Mouse (Mus musculus) spleen, postnatal 14 days (tissue): Measurements from ENCODE around the gene Olfr1417.
"Not testable (repeated sequence)": the region's sequence is repeated elsewhere in the genome, so short reads cannot be mapped to it uniquely, and the experiment has no call there.

Experiments used
- DNase-seq, 2 experiments: peaks; one replicate each; pipeline ENCODE4 v3.0.0; 2021 to 2022; ENCODE audit warnings: low spot score in 2 of 2

The Olfr1417 gene

DNA sequence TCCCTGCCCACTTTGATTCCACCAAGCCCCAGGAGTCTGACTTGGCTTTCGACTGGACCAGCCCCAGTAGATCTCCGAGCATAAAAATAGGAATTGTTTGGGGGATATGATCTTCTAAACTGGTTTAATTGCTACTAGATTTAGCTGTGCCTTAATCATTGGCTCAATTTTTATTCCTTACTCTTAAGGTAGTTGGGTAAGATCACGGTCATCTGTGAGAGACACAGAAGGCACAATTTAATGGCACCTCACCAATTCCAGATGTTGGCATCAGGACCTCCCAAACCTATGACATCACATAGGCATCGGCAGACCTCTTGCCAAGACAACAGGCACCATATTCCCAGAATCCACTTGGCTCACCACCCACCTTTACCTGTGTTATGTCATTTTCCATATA, at the start of gene Olfr1417:
Olfr1417 (minus strand) TSS at position 101 of the 400 bp plus-strand sequence.
- DNase-seq, result no peak

DNA sequence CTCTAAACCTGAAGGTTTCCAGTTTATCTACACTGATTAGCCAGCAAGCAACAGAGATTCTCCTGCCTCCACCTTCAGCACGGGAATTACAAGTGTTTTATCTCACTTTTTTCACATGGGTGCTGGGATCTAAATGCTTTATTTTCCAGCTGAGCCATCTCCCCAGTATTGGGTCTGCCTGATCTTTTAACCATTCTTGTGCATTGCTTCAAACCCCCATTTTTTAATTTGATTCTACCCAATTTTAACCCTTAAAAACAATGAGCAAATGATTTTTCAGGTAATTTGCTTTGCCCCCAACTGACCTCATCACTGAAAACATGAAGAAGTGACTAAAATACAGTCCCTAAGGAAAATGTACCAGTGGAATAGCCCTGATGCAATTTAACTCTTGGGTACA, 47.2 kb upstream of the Olfr1417 start, which contains the start of gene Olfr1420:
Olfr1420 (plus strand) TSS at position 301 of the 400 bp plus-strand sequence.
- no peak for DNase-seq

DNA sequence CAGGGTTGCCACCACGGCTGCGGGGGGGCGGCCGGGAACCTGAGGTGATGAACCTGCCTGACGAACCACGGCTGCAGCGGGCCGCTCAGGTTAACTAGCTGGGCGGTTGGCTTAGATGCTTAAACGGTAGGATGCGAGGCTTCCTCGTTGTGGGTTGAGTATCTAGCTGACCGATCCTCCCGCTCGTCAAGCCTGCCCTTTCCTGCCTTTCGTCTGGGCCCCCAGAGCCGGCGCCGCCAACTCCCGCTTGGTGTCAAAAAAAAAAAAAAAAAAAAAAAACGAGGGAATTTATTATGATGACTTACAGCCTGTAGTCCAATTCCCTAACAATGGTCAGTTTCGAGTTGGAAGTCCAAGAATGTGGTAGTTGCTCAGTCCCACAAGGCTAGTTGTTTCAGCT, 39.4 kb upstream of the Olfr1417 start:
- not testable (repeated sequence) for DNase-seq

DNA sequence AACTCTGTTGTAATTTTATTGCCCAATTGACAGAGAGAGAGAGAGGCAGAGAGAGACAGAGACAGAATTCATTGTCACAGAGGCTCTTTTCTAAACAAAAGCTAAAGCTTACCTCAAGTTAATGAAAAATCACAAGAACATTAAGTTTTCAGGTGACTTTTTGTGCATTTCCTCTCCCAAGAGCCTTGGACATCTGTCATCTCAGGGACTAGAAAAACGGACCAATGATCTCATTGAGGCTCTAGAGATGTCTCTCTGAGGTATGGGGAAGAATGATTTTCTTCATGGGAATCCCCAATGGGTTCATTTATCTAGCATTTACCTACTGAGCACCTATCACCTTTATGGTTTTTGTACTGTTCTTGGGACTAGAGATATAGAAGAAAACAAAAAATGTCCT, 36.0 kb upstream of the Olfr1417 start, which contains the start of gene Olfr1419:
Olfr1419 (minus strand) TSS at position 101 of the 400 bp plus-strand sequence.
- no peak for DNase-seq

DNA sequence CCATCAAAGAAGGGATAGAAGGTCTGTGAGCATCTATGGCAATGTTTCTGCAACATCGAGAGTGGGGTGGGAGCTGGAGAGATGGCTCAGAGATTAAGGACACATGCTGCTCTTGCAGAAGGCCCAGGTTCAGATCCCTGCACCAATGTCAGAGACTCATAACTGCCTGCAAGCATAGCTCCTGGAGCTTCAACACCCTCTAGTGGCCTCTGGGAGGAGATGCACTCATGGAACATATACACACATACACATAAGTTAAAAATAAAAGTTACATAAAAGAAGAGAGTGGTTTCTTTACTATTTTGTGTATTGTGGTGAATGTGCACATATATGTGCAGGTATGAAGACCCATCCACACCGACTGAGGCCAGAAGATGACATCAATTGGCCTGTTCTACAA, 28.8 kb upstream of the Olfr1417 start:
- no peak for DNase-seq

DNA sequence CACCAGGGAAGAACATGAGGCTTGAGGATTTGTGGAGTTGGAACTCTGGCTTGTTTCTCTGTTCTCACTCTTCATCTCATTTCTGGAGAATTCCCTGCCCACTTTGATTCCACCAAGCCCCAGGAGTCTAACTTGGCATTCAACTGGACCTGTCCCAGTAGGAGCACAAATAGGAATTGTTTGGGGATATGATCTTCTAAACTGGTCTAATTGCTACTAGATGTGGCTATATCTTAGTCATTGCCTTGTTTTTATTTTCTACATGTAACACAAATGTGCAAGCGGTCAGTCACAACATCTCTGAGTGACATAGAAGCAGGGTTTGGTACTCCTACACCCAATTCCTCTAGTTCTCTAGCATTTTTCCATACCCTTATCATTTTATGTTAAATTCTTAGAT, 21.9 kb upstream of the Olfr1417 start, which contains the start of gene Olfr1418:
Olfr1418 (minus strand) TSS at position 101 of the 400 bp plus-strand sequence.
- no peak for DNase-seq

DNA sequence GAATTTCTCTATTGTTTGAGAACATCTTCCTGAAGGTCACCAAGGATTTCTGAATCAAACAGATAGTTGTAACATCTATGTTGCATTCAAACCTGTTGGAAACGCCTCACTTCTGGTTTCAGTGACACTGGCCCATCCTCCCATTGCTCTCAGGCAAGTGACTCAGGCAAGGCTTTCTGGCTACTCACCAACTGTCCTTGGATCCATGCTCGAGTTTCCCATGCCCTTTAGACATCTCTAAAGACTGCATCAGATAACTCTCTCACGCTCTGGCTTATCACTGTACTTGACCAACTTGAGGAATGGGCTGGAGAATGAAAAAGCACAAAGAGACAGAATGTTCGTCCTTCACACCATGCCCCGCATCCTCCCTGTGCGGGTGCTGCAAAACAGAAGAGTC, 17.5 kb upstream of the Olfr1417 start:
- DNase-seq, result no peak

DNA sequence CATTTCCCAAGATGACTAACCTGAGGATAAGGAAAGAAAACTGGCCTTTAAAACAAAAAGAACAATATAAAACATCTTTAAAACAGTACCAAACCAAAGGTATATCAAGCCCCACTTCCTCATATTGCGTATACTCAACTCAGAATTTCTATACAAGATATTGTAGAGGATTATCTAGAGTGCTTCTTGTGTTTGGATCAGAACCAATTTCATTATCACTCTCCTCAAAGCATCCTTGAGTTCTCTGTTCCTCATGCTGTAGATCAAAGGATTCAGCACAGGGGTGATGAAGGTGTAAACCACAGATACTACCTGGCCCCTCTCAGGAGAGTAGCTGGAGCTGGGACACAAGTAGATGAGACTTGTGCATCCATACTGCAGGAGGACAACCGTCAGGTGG, 15.8 kb upstream of the Olfr1417 start:
- DNase-seq, result no peak

DNA sequence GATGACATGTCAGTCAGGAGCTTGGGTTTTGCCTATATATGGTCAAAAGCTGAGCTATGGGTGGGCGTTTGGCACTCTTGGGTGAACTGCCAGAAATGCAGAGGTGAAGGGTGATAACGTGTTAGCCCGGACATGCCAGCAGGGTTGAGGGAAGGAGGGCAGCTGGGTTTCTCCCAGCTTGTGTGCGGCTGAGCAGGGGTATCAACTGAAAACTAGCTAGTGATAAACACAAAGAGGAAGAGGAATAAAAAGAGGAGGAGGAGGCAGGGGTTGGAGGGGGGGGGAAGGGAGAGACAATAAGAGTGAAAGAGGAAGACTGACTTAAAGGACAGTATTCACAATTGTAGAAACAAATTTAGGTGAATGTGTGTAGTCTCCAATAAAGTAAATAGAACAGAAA, 13.6 kb upstream of the Olfr1417 start:
- no peak for DNase-seq

DNA sequence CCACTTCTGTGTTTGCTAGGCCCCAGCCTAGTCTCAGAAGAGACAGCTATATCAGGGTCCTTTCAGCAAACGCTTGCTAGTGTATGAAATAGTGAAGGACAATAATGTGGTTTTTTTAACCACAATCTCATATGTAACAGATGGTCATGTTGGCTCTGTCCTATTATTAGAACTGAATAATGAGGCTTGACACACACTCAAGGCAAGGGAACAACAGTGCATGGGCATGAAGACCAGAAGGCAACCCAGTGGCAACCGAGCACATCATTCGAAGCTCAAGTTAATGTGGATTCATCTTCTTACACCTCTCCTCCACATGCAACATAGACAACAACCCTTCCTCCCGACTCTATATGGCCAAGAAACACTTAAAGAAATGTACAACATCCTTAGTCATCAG, 7.3 kb upstream of the Olfr1417 start:
- no peak for DNase-seq

DNA sequence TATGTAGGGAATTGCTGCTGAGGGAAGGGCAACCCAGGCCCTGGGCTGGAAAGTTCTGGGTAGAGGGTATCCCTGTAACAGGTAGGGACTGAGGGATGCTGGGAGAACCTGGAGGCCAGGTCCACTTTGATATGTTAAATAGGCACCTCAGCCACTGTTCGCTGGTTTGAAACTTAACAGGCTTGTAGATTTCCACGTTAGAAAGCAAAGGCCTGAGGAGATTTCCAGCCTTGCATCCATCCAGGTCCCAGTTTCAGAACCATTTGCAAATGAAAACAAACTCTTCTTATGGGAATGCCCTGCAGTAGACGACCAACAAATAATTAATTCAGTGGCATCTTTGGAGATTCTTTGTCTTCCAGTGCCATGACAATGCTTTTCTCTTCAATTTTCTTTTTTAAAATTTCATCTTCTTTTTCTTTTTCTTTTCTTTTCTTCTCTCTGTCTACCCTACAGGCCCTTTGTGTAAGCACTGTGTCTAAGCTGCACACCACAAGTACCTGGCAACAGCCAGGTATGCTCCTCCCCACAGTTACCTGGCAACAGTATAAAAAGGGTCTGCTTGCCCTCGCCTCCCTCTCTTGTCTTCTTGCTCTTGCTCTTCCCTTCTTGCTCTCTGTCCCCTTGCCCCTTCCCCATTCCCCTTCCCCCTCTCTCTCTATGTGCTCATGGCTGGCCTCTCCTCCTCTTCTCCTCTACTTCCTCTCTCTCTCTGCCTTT, 15.5 kb downstream of the Olfr1417 start:
- DNase-seq, result no peak

DNA sequence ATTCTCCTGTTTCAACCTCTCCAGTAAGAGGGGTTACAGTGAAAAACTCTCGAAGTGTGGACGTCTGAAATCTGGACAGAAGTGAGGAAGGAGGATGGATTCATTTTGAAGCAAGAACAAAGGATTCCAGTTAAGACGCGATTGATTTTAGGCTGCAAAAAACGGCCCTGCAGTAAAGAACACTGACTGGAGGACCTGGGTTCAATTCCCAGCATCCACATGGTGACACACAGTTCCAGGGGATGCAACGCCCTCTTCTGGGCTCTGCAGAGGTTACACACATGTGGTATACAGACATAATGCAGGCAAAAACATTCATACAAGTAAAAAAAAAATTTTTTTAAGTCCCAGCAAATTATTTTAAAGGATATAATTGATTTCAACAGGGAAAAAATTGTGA, 18.8 kb downstream of the Olfr1417 start:
- no peak for DNase-seq

DNA sequence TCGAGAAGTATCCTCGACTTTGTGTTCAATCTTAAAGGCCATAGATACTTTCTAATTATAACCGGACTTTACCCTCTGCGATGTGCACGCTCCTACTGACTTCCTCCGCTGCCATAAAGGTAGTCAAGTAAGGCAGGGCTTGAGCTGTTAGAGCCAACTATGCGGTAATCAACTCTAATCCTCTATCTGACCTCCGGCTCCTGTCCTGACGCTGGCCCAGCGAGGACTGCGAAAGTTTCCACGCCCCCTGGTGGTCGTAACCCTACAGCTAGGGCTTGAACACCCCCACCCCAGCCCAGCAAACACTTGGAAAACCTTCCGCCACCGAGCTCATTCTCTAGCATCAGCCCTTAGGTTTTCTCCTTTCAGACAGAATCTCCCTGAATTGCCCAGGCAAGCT, 19.2 kb downstream of the Olfr1417 start:
- peak; percentile 48 to 64 for DNase-seq

DNA sequence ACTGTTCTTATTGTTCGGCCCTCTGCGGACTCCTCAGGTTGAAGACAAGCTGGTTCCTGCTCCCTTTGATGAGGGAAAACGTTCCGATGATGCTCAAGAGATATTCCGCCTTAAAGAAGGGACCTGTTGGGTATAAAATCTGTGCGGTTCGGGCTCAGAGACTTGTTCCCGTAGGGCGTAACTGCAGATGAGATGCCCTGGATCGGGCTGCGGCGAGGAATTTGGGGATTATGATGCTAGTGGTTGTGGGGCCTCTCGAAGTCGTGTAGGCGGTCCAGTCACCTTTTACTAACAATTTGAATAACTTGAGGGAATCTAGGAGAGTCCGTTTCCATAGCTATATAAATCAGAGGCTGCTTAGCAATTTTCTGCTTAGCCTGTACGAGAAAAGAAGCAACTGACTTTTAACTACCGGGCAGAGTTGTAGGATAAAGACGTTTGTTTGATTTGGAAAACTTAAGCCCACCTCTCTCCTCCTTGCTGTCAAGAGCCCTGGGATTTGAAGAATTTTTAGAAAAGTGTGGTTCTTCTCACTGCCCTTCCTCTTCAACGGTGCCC, 19.8 kb downstream of the Olfr1417 start, which contains the start of gene Stx3:
Stx3 (minus strand) TSS at position 261 of the 558 bp plus-strand sequence.
- DNase-seq, result no peak

DNA sequence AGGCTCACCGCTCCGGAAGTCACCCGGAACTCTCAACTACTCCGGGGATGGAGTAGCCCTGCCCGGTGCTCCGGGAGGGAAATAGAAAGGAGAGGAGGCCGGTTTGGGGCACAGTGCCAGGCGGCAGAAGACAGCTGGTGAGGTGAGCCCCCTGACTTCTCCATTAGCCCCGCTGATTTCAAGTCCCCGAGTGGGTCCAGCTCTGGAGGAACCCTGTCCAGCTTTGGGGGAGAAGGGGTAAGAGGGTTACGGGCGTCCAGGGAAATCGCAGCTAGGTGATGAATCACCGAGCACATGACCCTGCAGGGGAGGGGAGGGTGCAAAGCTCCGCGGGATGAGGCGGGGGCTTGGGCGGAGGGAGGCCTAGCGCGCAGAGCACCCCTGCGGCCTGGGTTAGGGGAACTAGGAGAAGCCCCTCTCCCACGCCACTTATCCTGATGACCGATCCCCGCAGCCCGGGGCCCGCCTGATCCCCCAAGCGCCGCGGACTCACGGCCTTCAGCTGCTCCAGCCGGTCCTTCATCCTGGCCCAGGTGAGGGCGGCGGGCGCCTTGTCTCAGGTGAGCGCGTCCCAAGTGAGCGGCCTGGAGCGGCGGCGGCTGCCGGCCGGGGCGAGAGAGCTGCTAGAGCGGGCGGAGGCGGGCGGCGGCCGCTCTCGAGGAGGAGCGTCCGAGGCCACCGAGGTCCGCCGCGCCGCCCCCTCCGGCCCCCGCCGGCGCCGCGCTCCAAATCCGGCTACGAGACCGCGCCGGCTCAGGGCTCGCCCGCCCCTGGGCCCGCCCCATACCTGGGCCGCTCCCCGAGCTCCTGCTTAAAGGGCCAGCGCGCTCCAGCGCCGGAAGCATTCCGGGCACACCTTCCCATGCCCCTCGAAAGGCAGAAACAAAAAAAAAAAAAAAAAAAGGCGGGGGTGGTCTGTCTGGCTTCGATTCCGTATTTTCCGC, 20.5 kb downstream of the Olfr1417 start:
- DNase-seq, result no peak

DNA sequence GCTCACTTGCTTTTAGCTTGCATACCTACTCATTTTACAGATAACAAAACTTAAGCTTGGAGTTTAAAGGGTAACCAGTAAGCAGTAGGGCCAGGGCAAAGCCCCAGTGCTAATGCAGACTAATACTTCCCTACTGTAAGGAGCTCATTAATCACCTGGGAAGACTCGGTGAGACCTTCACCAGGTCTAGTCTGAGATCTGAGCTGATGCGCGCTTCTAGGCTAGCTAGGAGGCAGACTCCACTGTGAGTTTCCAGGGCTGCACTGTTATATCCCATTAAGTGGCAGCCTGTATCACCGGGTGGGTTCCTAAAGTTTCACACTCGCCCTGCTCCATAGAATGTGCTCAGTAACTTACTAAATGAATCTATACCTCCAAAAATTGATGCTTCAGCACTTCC, 21.4 kb downstream of the Olfr1417 start:
- DNase-seq, result no peak

DNA sequence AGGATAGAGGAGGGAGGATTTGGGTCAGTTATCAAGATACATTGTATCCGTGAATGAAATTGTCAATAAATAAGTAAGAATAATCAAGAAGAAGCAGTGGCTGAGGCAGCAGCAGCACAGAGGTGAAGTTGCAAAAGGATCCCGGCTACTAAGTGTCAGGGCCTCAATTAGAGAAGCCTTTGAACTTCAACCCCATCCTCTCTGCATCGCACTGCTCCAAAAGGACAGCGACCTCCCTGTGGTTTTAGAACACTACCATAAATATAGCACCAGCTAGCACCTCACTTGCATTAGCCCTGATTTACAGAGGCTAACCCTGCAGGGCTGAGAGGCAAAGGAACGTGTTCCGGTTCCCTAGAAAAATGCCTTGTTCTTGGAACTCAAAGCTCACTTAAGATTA, 22.3 kb downstream of the Olfr1417 start:
- DNase-seq, result no peak

DNA sequence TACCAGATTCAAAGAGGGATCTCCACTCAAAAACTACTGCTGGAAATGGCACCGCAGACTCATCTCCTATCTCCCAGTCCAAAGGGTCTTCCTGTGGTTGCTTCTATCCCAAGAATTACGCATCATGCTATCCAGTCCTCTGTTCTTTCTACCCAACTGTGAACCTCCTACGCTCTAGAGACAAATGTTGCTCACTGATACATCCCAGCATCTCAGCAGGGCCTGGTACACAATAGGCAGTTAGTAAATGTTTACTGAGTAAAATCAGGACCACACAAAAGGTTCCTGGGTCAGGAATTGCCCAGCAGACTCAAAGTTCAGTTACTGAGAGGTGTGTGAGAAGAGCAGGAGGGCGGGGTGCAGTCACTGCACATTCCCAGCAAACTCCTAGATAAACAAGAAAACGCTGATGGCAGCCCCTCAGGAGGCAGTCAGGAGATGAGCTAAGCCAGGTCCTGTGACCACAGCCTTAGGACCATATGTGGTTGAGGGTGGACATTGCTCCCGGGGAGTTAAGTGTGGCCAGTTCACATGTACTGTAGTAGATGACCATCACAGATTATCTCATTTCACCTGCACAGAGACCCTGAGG, 24.2 kb downstream of the Olfr1417 start:
- no peak for DNase-seq

DNA sequence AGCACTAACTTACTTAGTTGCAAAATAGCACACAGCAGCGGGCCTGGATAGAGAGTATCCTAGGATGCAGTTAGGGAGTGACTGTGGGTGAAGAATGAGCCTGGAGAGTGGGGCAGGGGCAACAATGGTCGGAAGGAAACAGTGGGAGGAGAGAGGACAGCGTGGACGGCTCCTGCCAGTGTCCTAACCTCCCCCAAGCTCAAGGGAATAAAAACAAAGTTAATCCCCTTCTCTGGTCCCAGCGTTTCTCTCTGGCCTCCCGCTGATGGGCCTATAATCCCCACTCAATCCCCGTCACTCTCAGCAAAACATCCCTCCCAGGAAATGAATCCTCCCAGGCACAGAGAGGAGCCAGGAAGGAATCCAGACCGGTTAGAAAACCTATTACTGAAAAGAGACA, 25.4 kb downstream of the Olfr1417 start:
- DNase-seq, result no peak

DNA sequence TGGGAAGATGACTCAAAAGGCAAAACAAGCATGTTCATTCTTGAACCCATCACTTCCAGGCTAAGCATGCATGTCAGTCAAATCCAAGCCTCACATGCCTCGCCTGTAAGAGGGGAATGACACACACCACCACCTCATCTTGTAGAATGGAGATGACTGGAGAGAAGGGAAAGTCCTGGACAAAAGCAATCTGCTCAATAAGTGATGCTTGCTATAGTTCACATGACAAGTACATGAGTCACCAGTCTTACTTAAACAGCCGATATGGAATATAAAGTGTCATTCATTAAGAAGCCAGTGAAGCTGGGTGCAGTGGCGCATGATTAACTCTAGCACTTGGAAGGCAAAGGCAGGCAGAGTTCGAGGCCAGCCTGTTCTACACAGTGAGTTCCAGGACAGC, 25.9 kb downstream of the Olfr1417 start:
- no peak for DNase-seq

DNA sequence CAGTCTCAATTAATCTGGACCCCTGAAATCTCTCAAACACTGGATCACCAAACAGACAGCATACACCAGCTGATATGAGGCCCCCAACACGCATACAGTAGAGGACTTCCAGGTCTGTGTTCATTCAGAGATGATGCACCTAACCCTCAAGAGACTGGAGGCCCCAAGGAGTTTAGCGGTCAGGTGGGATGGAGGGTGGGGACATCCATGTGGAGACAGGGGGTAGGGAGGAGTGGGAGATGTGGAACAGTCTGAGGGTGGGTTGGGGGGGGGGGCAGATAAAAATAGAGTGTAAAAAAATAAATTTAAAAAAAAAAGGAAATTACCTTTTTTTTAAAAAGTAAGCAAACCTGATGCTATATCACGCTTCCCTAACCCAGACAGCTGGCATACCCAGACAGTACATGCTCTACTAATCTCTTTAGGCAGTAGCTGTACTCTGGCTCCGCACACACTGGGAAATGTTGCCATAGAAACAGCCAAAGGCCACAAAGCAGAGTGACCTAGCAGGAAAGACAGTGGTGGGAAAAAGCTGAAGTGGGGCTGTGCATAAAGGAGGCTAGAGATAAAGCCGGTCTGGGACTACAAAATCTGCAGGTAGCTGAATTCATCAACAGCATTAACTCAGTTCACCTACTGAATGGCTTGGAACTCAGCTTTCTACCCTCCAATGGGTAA, 27.2 kb downstream of the Olfr1417 start:
- no peak for DNase-seq
